Mouse (Mus musculus) stomach, embryonic 15.5 days (tissue): Measurements from ENCODE around the gene Hoxd9. TPM values are rescaled to one million over a fixed set of nuclear protein-coding genes. Genes with fewer than 3 reads are reported as not detected.

ENCODE experiments used
- ATAC-seq: fragments of 200-750 bp; cut with Nextera tagmentation; 2 replicates; pipeline ENCODE4 v1.8.0; 2017; ENCODE audit warnings: low read depth, moderate number of reproducible peaks, moderate TSS enrichment; ENCODE audit not compliant: insufficient read depth, low FRiP score
- H3K27ac ChIP-seq: fragments of 300-500 bp; sonication (generic); 2 replicates; pipeline ENCODE4 v1.5.1; 2015; ENCODE audit warnings: mild to moderate bottlenecking, inconsistent platforms
- H3K27me3 ChIP-seq: fragments of 300-500 bp; sonication (generic); replicated peaks from 2 replicates; pipeline ENCODE4 v1.6.1; 2015; ENCODE audit warnings: inconsistent platforms
- H3K36me3 ChIP-seq: fragments of 300-500 bp; sonication (generic); 2 replicates; pipeline ENCODE4 v1.6.1; 2015; ENCODE audit warnings: inconsistent platforms
- H3K4me1 ChIP-seq: fragments of 300-500 bp; sonication (generic); 2 replicates; pipeline ENCODE4 v1.6.1; 2015; ENCODE audit warnings: inconsistent platforms
- H3K4me2 ChIP-seq: fragments of 300-500 bp; sonication (generic); 2 replicates; pipeline ENCODE4 v1.6.1; 2015; ENCODE audit warnings: mild to moderate bottlenecking, inconsistent platforms
- H3K4me3 ChIP-seq: fragments of 300-500 bp; sonication (generic); replicated peaks from 2 replicates; pipeline ENCODE4 v1.5.1; 2015; ENCODE audit warnings: inconsistent platforms
- H3K9ac ChIP-seq: fragments of 300-500 bp; sonication (generic); 2 replicates; pipeline ENCODE4 v1.6.1; 2015; ENCODE audit warnings: inconsistent platforms
- H3K9me3 ChIP-seq: fragments of 300-500 bp; sonication (generic); 2 replicates; pipeline ENCODE4 v1.6.1; 2016; ENCODE audit warnings: inconsistent platforms
- whole genome bisulfite sequencing: fragments of 180-500 bp; shearing (Covaris S2); methylation state at CpG from one replicate; pipeline ENCODE4 v1.1.7; 2015; 5-methylcytosine and 5-hydroxymethylcytosine counted together
- polyA plus RNA-seq: library from polyadenylated mRNA; unstranded; fragments of >200 nt; fragmentation: Nextera tagmentation; extraction: Ambion mirVana; gene quantifications from 2 replicates; pipeline ENCODE4 v1.2.1, GENCODE M21; 2015

The Hoxd9 gene
- polyA plus RNA-seq, 1 experiment from 2014 or later: 1.3 TPM

DNA sequence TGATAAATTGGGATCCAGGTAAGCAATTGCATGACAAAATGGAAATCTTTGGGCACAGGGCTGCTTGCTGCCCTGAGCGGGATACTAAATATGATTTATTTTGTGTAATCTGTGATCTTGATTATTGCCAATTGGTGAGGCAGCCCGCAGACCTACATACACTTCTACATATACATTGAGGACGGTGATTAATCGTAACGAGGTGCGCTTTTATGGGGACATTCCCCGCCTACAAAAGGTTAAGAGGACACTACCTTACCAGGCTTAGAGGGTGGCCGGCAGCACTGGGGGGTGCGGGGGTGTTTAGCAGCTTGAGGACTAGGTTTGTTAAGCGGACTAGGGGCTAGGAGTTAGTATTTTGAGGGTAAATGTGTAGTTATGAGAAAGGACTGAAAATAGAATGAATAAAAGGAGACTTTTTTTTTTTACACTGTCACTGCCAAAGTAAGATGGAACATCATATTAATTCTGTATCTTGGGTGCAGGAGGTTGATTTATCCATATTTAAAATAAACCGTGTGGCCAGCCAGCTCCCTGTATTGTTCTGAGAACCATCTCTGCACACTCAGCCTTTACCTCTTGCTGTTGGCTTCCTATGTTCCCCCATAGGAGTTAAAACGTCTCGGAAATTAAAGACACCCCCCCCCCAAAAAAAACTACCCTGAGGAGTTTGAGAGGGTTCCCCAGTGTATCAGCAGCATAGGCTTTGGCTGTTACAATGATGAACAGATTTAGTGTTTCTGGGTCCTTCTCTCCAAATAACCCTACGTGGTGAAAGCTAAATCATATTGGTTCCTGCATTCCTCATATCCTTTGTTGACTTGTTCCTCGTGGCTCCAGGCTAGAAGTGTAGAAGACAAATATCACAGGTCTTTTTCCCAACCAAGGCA lies 39.4 kb downstream of the Hoxd9 start:
- peaks cover 91% of the 10 kb centered on the region for H3K27me3 ChIP-seq
- peak overlapping the region; percentile 36; the same call in 1 of the 2 replicates for H3K4me2 ChIP-seq
- no peak overlapping the region for H3K27ac ChIP-seq
- peak overlapping the region; percentile 23 for H3K4me3 ChIP-seq
- ATAC-seq: no peak
- H3K36me3 ChIP-seq: no peaks in the 10 kb centered on the region
- WGBS: 6% methylated on average over 15 of the region's 15 CpGs
- H3K4me1 ChIP-seq: 0 out of 2 replicates have a peak, but pooled peaks cover 6% of the 10 kb centered on the region
- no peaks in the 10 kb centered on the region for H3K9me3 ChIP-seq
- H3K9ac ChIP-seq: no peak overlapping the region

DNA sequence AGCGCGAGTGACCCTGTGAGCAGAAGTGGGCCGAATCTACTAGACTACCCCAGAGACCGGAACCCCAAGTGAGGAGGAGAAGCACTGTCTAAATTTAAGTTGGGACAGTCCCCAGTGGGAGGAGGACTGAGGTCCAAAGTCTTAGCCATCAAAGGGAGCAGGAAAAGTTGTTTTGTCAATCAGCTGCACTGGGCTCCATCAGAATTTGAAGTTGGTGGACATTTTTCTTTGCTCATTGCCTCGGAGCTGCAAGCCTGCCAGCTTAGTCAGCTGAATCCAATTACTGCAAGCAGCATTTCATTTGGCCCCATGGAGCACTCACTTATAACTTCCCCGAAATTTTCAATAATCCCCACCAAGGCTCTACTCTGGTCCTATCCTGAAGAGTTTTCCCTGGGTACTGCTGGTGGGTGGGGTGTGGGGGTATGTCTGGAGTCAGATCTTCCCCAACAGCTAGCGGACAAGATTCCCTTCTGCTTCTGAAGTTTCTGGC lies 40.1 kb downstream of the Hoxd9 start:
- Histone ChIP-seq H3K27me3 (peaks cover 91% of the 10 kb centered on the region), H3K4me2 (no peak overlapping the region), H3K36me3 (no peaks in the 10 kb centered on the region), H3K4me3 (0 out of 2 replicates have a peak overlapping the region, but pooled peaks have one; percentile 0), H3K4me1 (0 out of 2 replicates have a peak, but pooled peaks cover 6% of the 10 kb centered on the region), H3K27ac (no peak overlapping the region), H3K9me3 (no peaks in the 10 kb centered on the region), H3K9ac (no peak overlapping the region)
- ATAC-seq: no peak
- WGBS: 16% methylated on average over 7 of the region's 7 CpGs

DNA sequence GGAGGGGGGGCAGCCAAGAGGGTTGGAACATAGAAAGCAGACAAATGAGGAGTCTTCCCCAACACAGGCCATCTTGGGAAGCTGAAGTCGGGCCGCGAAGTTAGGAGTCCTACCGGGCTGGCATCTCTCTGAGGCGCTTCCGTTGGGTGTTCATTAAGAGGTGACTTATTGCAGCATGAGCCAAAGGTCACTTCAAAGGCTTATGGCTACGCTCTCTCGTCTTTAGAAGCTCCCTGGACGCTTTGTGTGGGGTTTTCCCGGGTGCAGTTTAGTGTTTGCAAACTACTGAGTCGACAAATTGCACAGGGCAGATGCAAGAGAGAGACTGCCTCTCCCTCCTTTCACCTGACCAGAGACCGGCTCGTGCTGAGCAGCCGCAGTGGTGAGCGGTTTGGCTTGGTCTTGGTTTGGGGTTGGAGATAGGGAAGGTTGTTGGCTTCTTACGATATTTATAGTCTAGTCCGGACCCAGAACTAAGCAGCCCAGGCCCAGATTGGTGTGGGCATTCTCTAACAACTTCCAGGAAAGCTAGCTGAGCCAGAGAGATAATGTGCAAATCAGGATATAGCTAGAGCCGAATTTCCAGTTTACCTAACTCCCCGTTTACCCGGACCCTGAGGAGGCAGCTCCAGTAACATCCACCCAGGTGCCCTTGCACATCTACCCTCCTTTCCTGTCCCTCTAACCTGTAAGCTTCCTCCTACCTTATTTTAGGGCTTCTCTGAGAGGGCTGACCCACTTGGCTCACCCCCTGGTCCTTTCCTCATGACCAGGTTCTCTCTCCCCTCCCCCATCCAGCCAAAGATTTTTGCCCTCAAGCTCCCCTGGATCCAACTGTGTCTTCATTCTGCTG lies 41.3 kb downstream of the Hoxd9 start:
- 1% methylated on average over 20 of the region's 20 CpGs for WGBS
- no peak for ATAC-seq
- H3K36me3 ChIP-seq: no peaks in the 10 kb centered on the region
- H3K27ac ChIP-seq: no peak overlapping the region
- peaks cover 92% of the 10 kb centered on the region for H3K27me3 ChIP-seq
- H3K9ac ChIP-seq: no peak overlapping the region
- H3K4me3 ChIP-seq: no peak overlapping the region
- H3K4me1 ChIP-seq: 0 out of 2 replicates have a peak, but pooled peaks cover 6% of the 10 kb centered on the region
- no peak overlapping the region for H3K4me2 ChIP-seq
- H3K9me3 ChIP-seq: no peaks in the 10 kb centered on the region

DNA sequence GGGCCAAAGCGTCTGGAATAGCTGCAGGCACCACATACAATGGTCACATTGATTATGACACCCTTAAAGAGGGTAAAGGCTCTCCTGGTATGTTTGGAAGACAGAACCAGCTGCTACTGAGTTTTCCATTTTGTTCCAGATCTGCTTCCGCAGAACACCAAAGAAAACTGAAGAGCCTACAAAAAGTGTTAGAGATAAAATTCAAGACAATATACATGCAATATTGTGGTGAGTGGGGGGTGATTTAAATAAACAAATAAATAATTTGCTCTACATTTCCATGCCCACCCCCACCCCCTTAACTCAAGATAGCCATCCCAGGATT lies 41.9 kb downstream of the Hoxd9 start:
- 18% methylated on average over 2 of the region's 2 CpGs for WGBS
- H3K27ac ChIP-seq: no peak overlapping the region

DNA sequence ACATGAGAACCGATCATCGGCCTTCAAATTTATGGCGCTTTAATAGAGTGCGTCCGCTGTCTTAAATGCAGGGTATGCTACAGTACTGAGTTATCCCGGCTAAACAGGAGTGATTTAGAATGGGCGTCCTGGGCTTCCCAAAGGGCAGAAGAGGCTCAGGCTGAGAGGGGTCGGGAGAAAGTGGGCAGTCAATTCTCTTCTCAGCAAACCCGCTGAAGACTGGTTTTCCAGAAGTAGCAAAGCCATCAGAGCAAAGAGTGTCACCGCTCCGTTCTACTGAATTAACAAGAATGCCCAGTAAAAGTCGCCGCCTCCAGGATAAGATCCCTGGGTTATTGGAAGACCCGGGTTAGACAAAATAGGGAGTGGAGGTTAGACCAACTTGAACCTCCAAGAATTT lies 42.3 kb downstream of the Hoxd9 start:
- H3K9me3 ChIP-seq: no peaks in the 10 kb centered on the region
- peaks cover 94% of the 10 kb centered on the region for H3K27me3 ChIP-seq
- no peak overlapping the region for H3K9ac ChIP-seq
- H3K4me1 ChIP-seq: 0 out of 2 replicates have a peak, but pooled peaks cover 6% of the 10 kb centered on the region
- H3K4me2 ChIP-seq: 0 out of 2 replicates have a peak overlapping the region, but pooled peaks have one; percentile 35
- no peaks in the 10 kb centered on the region for H3K36me3 ChIP-seq
- no peak for ATAC-seq
- WGBS: 5% methylated on average over 14 of the region's 14 CpGs
- H3K4me3 ChIP-seq: no peak overlapping the region
- H3K27ac ChIP-seq: no peak overlapping the region

More for the DNA sequence above, 41.9 kb downstream of the Hoxd9 start:
- no peak for ATAC-seq
- Histone ChIP-seq H3K9me3 (no peaks in the 10 kb centered on the region), H3K36me3 (no peaks in the 10 kb centered on the region), H3K4me2 (no peak overlapping the region), H3K9ac (no peak overlapping the region), H3K27me3 (peaks cover 94% of the 10 kb centered on the region), H3K4me3 (no peak overlapping the region), H3K4me1 (0 out of 2 replicates have a peak, but pooled peaks cover 6% of the 10 kb centered on the region)

GRCm38 (mm10) chr2:74740311-74741091 lies 43.0 kb downstream of the Hoxd9 start:
- Histone ChIP-seq H3K36me3 (no peaks in the 10 kb centered on the region), H3K9ac (no peak overlapping the region), H3K4me2 (peak overlapping the region; percentile 35; the same call in 1 of the 2 replicates), H3K4me3 (no peak overlapping the region), H3K9me3 (no peaks in the 10 kb centered on the region), H3K27ac (no peak overlapping the region), H3K4me1 (0 out of 2 replicates have a peak, but pooled peaks cover 6% of the 10 kb centered on the region), H3K27me3 (peaks cover 94% of the 10 kb centered on the region)
- 2% methylated on average over 43 of the region's 43 CpGs for WGBS
- ATAC-seq: no peak

GRCm38 (mm10) chr2:74741252-74741978 lies 43.9 kb downstream of the Hoxd9 start:
- no peak for ATAC-seq
- 37% methylated on average over 2 of the region's 3 CpGs for WGBS
- Histone ChIP-seq H3K9ac (no peak overlapping the region), H3K9me3 (no peaks in the 10 kb centered on the region), H3K27ac (no peak overlapping the region), H3K27me3 (peaks cover 94% of the 10 kb centered on the region), H3K36me3 (no peaks in the 10 kb centered on the region), H3K4me2 (no peak overlapping the region), H3K4me1 (peaks cover 2% of the 10 kb centered on the region; the same call in 1 of the 2 replicates), H3K4me3 (no peak overlapping the region)

- Histone ChIP-seq H3K4me2 (no peak overlapping the region), H3K27me3 (peaks cover 94% of the 10 kb centered on the region), H3K9me3 (no peaks in the 10 kb centered on the region), H3K4me3 (no peak overlapping the region), H3K4me1 (peaks cover 7% of the 10 kb centered on the region; the same call in 1 of the 2 replicates), H3K36me3 (no peaks in the 10 kb centered on the region), H3K9ac (no peak overlapping the region), H3K27ac (no peak overlapping the region)
- no peak for ATAC-seq
Observed at GRCm38 (mm10) chr2:74741979-74742277, 44.4 kb downstream of the Hoxd9 start.

DNA sequence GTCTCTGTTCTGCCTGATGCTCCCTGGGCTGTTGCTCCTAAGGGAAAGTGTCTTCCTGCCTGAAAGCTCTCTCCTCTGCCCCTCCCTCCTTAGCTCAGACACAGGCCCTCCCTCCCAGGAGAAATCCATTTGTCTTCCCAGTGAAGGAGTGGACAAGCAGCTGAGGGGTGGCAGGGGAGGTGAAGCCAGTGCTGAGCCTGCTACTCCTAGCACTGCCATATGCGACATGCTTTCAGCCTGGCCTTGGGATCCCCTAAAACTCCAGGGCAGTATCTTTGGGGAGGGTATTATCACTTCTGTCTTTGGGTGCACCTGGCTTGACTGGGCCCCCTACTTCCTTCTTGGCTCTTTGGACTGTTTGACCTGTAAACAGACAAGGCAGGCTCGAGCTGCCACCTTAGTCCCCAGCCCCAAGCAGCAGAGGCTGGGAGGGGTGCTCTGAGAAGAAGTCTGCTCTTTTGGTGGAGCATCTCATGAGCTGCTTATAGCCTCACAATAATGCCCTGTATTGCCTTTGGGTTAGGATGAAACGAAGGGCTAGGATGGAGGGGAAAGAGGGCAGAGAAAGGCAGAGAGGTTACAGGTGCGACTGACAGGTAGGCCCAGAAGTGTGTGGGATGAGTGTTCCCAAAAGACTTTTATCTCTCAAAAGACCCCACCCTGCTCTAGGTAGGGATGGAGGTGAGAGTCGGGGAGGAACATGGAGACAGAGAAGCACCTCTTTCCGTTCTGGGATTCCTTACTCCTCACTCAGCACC lies 48.2 kb downstream of the Hoxd9 start:
- ATAC-seq: no peak
- H3K4me3 ChIP-seq: no peak overlapping the region
- no peak overlapping the region for H3K27ac ChIP-seq
- H3K9me3 ChIP-seq: no peaks in the 10 kb centered on the region
- 11% methylated on average over 6 of the region's 6 CpGs for WGBS
- H3K4me1 ChIP-seq: peaks cover 18% of the 10 kb centered on the region
- peaks cover 93% of the 10 kb centered on the region for H3K27me3 ChIP-seq
- H3K36me3 ChIP-seq: no peaks in the 10 kb centered on the region
- H3K4me2 ChIP-seq: no peak overlapping the region
- no peak overlapping the region for H3K9ac ChIP-seq

DNA sequence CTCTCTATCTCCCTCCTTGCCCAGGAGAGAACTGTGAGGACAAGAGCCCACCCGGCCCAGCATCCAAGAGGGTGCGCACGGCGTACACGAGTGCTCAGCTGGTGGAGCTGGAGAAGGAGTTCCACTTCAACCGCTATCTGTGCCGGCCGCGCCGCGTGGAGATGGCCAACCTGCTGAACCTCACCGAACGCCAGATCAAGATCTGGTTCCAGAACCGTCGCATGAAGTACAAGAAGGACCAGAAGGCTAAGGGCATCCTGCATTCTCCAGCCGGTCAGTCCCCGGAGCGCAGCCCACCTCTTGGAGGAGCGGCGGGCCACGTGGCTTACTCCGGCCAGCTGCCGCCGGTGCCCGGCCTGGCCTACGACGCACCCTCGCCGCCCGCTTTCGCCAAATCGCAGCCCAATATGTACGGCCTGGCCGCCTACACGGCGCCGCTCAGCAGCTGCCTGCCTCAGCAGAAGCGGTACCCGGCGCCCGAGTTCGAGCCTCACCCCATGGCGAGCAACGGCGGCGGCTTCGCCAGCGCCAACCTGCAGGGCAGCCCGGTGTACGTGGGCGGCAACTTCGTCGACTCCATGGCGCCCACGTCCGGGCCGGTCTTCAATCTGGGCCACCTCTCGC lies 48.9 kb downstream of the Hoxd9 start:
- Histone ChIP-seq H3K4me1 (peaks cover 18% of the 10 kb centered on the region), H3K9me3 (no peaks in the 10 kb centered on the region), H3K36me3 (no peaks in the 10 kb centered on the region), H3K27me3 (peaks cover 96% of the 10 kb centered on the region), H3K4me2 (peak overlapping the region; percentile 42), H3K9ac (no peak overlapping the region), H3K27ac (no peak overlapping the region), H3K4me3 (peak overlapping the region; percentile 23)
- ATAC-seq: no peak
- 6% methylated on average over 58 of the region's 58 CpGs for WGBS
